Mouse (Mus musculus) gastrocnemius, postnatal 10 days (tissue): ENCODE results near the gene Nt5c2. TPM values are rescaled to one million over a fixed set of nuclear protein-coding genes. Genes with fewer than 3 reads are reported as not detected.
A peak's percentile ranks its signal among the peaks of the same experiment; 100 is the strongest.

Source experiments
- DNase-seq: peaks from one replicate; pipeline ENCODE4 v3.0.0; 2021; ENCODE audit warnings: mixed read lengths
- long read RNA-seq, 2 experiments: library from polyadenylated mRNA; stranded (forward); transcript quantifications; one replicate each; pipeline ENCODE4 v2.0.0; 2021
- total RNA-seq, 2 experiments: library from RNA; stranded (reverse); gene quantifications; 2 replicates each; pipeline ENCODE4 v1.2.3; 2021

The Nt5c2 gene
- total RNA-seq = 10 to 100 TPM; 33.4 to 34.7 TPM
- long read RNA-seq, experiment 1, transcript Nt5c2-202 (18 exons, 3,728 nt) = major isoform, 13 of 25 reads
- long read RNA-seq, experiment 1, partial matches to known transcripts = 3 of 25 reads
- long read RNA-seq, experiment 1, other reads (novel, unspliced or antisense) = 8 of 25 reads
- long read RNA-seq, experiment 2, transcript Nt5c2-202 (18 exons, 3,728 nt) = major isoform, 7 of 17 reads
- long read RNA-seq, experiment 2, partial matches to known transcripts = 2 of 17 reads
- long read RNA-seq, experiment 2, other reads (novel, unspliced or antisense) = 8 of 17 reads

DNA sequence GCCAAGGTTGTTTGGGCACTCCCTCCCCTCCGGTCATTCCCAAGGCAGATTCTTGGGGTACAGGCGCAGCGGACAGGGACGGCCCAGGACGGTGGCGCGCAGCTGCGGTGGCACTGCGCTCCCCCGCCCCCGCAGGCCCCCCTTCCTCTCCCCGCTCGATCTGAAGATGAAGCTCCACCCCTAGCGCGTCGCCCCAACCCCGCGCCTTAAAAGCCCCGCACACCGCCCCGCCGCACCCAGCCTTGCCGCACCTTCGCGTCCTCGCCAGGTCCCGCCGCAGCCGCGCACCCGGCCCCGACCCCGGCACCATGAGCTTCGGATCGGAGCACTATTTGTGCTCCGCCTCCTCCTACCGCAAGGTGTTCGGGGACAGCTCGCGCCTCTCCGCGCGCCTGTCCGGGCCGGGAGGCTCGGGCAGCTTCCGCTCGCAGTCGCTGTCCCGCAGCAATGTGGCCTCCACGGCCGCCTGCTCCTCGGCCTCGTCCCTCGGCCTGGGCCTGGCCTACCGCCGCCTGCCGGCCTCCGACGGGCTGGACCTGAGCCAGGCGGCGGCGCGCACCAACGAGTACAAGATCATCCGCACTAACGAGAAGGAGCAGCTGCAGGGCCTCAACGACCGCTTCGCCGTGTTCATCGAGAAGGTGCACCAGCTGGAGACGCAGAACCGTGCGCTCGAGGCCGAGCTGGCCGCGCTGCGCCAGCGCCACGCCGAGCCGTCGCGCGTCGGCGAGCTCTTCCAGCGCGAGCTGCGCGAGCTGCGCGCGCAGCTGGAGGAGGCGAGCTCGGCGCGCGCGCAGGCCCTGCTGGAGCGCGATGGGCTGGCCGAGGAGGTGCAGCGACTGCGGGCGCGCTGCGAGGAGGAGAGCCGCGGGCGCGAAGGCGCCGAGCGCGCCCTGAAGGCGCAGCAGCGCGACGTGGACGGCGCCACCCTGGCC is at the start of gene Nt5c2, which contains the start of gene Ina:
Gene Nt5c2, minus strand, starts transcription at position 707 of the 935 bp plus-strand sequence.
Gene Ina, plus strand, starts transcription at position 252 of the 935 bp plus-strand sequence.
- peak; percentile 45 for DNase-seq

DNA sequence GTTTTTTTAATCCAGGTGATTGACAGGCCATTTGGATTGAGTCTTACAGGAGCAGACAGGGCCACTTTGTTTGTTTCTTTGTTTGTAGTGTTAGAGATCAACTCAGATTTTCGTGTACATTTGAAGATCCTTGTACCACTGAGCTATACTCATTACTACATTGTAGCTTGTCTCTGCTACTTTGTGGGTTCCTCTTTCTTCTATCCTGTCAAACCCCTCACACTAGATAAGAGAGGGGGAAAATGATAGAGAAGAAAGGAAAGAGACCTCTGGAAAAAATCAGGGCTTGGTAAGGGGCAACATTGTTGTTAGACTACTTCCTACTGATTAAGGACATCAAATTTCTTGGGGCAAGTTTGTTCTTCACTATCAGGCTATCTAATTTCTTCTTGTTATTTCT is 42.7 kb upstream of the Nt5c2 start:
- DNase-seq = no peak

DNA sequence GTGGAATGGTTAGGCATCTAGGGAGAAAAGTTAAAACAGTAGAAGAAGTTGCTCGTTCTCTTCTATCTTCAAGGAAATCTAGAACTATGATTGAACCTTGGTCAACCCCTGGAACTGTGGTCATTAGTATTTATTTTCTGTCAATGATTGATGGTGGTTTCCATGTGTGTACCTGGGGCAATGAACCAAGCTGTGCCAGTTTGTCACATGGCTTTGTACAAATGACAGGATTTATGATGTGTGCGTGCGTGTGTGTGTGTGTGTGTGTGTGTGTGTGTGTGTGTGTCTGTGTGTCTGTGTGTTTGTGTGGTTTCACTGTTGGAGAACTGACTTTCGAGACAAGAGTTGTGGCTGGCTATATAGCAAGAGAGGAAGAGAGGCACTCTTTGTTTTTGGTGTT is 38.5 kb upstream of the Nt5c2 start:
- DNase-seq = no peak

- no peak for DNase-seq
Measured at GRCm38 (mm10) chr19:47052927-47053326, 38.0 kb upstream of the Nt5c2 start.

DNA sequence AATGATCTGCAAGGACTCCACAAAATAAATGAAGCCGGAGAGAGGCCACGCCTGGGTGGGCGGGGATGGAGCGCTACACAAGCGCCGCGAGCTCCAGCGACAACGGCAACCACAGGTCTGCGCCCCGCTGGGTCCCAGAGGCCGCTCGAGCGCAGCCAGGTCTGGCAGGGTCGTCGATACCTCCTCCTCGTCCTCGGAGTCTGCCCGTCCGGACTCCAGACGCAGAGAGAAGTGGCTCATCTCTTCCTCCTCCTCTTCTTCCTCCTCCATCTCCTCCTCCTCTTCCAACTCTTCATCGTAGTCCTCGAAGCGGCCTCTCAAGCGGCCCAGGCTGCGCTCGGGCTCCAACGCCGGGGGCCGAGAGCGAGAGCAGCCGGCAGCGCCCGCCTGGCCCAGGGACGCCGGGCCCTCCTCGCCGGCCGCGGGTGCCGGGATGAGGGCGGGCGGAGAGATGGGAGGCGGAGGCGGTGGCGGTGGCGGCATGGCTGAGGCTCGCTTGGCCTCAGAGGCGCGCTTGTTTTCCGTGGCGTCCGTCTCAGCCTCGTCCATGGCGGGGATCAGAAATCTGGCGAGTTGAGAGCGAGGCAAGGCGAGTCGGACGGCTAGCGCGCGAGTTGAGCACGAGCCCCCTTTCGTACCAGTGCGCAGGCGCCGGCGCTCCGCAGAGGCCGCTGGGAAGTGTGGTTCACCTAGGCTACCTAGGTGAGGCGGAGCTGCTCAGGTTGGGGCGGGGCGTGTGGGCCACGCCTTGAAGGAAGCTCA is 35.5 kb upstream of the Nt5c2 start, which contains the start of gene Pcgf6:
Gene Pcgf6, minus strand, starts transcription at position 636 of the 762 bp plus-strand sequence.
- peak; percentile 71 for DNase-seq

GRCm38 (mm10) chr19:47049840-47050239 is 34.9 kb upstream of the Nt5c2 start:
- no peak for DNase-seq

GRCm38 (mm10) chr19:47049061-47049460 is 34.1 kb upstream of the Nt5c2 start:
- DNase-seq = no peak

DNA sequence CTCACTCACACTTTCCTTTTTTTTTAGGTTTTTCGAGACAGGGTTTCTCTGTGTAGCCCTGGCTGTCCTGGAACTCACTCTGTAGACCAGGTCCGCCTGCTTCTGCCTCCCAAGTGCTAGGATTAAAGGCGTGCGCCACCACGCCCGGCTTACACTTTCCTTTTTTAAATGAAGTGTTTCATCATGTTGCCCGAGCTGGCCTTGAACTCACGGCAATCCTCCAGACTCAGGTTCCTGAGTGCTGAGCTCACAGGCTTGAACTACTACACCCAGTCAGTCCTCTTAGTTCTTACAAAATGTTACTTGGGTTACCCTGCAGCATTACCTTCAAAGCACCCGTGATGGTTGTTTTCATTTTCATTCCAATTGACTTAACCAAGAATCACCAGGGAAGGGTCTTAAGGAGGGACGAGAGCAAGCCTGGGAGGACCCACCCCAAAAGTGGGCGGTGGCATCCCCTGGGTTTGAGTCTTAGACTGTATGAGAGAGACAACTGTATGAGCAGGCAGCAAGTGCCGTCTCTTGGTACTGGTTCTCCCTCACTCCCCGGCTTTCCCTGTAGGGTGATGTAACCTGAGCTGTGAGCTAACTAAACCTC is 32.4 kb upstream of the Nt5c2 start:
- DNase-seq = no peak

GRCm38 (mm10) chr19:47046343-47046742 is 31.4 kb upstream of the Nt5c2 start:
- no peak for DNase-seq

DNA sequence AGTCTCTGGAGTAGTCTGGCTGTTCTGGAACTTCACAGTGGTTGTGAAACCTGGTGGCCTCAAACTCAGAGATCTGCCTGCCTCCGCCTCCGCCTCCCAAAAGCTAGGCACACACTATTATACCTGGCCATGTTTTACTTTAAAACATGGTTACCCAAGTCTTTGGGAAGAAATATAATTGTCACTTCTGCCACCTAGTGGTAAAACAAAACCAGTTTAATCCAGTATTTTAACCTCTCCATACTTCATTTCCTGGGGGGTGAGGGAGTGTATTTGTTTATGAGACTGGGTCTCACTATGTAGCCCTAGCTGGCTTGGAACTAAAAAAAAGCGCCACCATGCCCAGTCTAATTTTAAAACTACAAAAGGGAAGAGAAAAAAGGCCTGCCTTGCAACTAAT is 28.7 kb upstream of the Nt5c2 start:
- DNase-seq = no peak

- no peak for DNase-seq
Measured at GRCm38 (mm10) chr19:47040720-47041473, 25.9 kb upstream of the Nt5c2 start.

DNA sequence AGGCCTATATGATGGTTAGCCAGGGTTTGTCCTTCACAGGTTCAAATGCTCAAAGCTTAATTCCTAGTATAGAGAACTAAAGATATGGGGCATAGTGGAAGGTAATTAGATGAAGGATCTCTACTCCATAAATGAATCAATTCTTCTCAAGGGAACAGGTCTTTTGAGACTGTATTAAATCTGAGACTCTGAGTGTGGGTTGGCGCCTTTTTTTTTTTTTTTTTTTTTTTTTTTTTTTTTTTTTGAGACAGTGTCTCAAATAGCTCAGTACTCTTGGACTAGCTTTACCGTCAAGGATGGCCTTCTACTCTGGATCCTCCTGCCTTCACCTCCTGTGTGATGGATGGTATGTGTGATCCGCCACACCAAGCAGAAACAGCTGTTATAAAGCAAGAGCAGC is 21.6 kb upstream of the Nt5c2 start:
- no peak for DNase-seq

GRCm38 (mm10) chr19:47034916-47035315 is 20.0 kb upstream of the Nt5c2 start:
- DNase-seq = no peak

GRCm38 (mm10) chr19:47031770-47032169 is 16.8 kb upstream of the Nt5c2 start:
- DNase-seq = no peak

DNA sequence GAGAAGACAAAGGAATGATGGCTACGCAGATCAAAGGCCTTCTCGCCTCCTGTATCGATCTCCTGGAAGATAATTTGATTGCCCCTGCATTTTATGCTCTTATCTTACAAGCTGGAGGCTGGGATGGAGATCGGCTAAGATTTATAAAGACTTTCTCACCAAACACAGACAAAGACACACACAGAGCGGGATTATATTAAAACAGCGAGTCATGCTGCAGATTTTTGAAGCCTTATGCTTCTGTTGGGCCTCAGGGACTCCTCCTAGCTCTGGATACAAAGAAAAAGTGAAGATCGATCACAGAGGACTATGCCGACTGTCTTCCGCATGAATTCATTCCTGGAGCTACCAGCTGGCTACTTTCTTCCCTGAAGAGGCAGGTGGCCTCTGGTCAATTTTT is 14.8 kb upstream of the Nt5c2 start:
- no peak for DNase-seq

GRCm38 (mm10) chr19:47026513-47026912 is 11.6 kb upstream of the Nt5c2 start:
- DNase-seq = no peak

DNA sequence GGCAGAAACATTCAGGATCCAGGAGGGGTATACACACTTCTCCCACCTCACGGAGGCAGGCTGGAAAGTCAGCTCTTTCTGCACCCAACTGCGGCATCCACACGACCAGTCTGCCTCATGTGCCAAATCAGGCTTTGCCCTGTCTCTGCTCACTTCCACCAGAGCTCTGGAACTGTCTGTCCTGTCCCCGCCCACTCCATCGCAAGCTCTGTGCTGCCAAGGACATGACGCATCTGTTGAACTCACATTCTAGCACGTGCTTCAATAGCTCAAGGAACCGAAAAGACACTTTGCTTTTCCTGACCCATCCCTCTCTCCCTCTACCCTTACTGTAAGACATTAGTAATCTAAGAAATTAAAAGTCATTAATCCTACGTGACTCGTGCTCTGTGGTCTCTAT is 10.0 kb upstream of the Nt5c2 start:
- no peak for DNase-seq

GRCm38 (mm10) chr19:47023546-47023945 is 8.6 kb upstream of the Nt5c2 start:
- no peak for DNase-seq

GRCm38 (mm10) chr19:47022709-47023108 is 7.8 kb upstream of the Nt5c2 start:
- no peak for DNase-seq

DNA sequence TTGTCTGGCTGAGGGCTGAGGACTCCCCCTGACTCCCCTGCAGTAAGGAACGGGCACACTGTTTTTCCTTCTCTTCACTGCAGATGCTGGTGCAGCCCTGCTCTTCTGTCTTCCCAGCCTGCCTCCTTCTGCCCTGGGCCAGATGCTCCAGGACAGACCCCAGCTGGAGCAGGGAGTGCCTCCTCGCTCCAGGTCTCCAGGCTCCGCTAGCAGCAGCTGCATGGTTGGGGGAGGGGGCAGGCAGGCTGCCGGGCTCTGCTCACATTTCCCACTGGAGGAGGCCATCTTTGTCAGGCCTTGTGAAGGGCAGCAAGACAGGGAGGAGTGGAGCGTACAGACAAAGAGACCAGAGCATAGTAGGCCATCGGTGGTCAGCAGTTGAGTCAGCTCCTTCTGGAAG is 4.4 kb upstream of the Nt5c2 start:
- no peak for DNase-seq

GRCm38 (mm10) chr19:47018330-47018729 is 3.4 kb upstream of the Nt5c2 start:
- no peak for DNase-seq
